Mouse (Mus musculus) lung, postnatal 0 days (tissue): ENCODE data around the gene Ppp2r5e. TPM values are rescaled to one million over a fixed set of nuclear protein-coding genes. Genes with fewer than 3 reads are reported as not detected.

Experiments used
- ATAC-seq: fragments of 200-750 bp; cut with Nextera tagmentation; 2 replicates; pipeline ENCODE4 v1.8.0; 2017; ENCODE audit warnings: moderate library complexity
- DNase-seq: peaks from one replicate; pipeline ENCODE4 v3.0.0-alpha.2; 2016; ENCODE audit warnings: low spot score
- H3K27ac ChIP-seq: fragments of 300-500 bp; sonication (generic); 2 replicates; pipeline ENCODE4 v1.5.1; 2014; ENCODE audit warnings: antibody characterized with exemption, mild to moderate bottlenecking, low read length, mixed read lengths
- H3K27me3 ChIP-seq: fragments of 300-500 bp; sonication (generic); replicated peaks from 2 replicates; pipeline ENCODE4 v1.6.1; 2014; ENCODE audit warnings: low read length, mixed read lengths; ENCODE audit not compliant: insufficient read depth
- H3K36me3 ChIP-seq: fragments of 300-500 bp; sonication (generic); 2 replicates; pipeline ENCODE4 v1.6.1; 2014; ENCODE audit warnings: low read length, mixed read lengths; ENCODE audit not compliant: insufficient read depth
- H3K4me1 ChIP-seq: fragments of 300-500 bp; sonication (generic); 2 replicates; pipeline ENCODE4 v1.6.1; 2014; ENCODE audit warnings: antibody characterized with exemption, low read depth, low read length, mixed read lengths; ENCODE audit not compliant: insufficient read depth
- H3K4me2 ChIP-seq: fragments of 300-500 bp; sonication (generic); replicated peaks from 2 replicates; pipeline ENCODE4 v1.6.1; 2014; ENCODE audit warnings: low read depth, mild to moderate bottlenecking, low read length, moderate library complexity, mixed read lengths
- H3K4me3 ChIP-seq: fragments of 300-500 bp; sonication (generic); 2 replicates; pipeline ENCODE4 v1.5.1; 2014; ENCODE audit warnings: low read depth, low read length
- H3K9ac ChIP-seq: fragments of 300-500 bp; sonication (generic); replicated peaks from 2 replicates; pipeline ENCODE4 v1.6.1; 2014; ENCODE audit warnings: low read depth, mild to moderate bottlenecking
- H3K9me3 ChIP-seq: fragments of 300-500 bp; sonication (generic); 2 replicates; pipeline ENCODE4 v1.6.1; 2016; ENCODE audit warnings: low read length, mixed read lengths
- CTCF ChIP-seq: IDR thresholded peaks from 2 replicates; pipeline ENCODE4 v1.5.1; 2016; ENCODE audit warnings: antibody characterized with exemption, mild to moderate bottlenecking
- EP300 ChIP-seq: IDR thresholded peaks from 2 replicates; pipeline ENCODE4 v1.6.1; 2016; ENCODE audit warnings: antibody characterized with exemption, mild to moderate bottlenecking, control low read depth
- WGBS: fragments of 180-500 bp; shearing (Covaris S2); extraction: QIAGEN DNeasy Blood & Tissue Kit; methylation state at CpG from one replicate; pipeline ENCODE4 v1.1.7; 2014; 5-methylcytosine and 5-hydroxymethylcytosine counted together
- polyA plus RNA-seq: library from polyadenylated mRNA; unstranded; fragments of >200 nt; fragmentation: Nextera tagmentation; extraction: Ambion mirVana; gene quantifications from 2 replicates; pipeline ENCODE4 v1.2.1, GENCODE M21; 2015

Gene Ppp2r5e
- polyA plus RNA-seq, 1 experiment from 2014 or later, result 13.3 TPM

DNA sequence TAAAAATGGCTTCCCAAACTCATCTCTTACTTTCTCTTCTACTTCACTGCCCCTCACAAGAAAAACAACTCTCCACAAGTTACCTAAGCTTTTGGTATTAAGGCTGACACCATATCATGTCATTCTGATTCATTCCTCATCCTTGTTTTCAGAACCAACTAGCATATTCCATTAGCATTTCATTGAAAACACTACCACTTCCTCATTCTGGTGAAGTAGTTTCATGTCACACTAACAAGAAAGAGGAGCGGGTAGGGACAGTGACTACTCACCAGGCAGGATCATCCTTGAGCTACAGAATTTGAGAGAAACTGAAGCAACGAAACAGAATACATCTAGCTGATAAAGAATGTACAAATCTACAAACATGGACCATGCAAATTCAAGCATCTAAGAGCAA lies 84.5 kb downstream of the Ppp2r5e start:
- H3K4me1 ChIP-seq, result no peaks in the 10 kb centered on the region
- TF ChIP-seq CTCF, result no peak
- no peak for TF ChIP-seq EP300
- ATAC-seq, result no peak
- H3K36me3 ChIP-seq, result no peaks in the 10 kb centered on the region
- no peak overlapping the region for H3K9ac ChIP-seq
- H3K9me3 ChIP-seq, result no peaks in the 10 kb centered on the region
- no peak overlapping the region for H3K27ac ChIP-seq
- WGBS, result 96% methylated on average over 2 of the region's 2 CpGs
- no peaks in the 10 kb centered on the region for H3K27me3 ChIP-seq
- no peak for DNase-seq
- no peak overlapping the region for H3K4me2 ChIP-seq
- no peak overlapping the region for H3K4me3 ChIP-seq

DNA sequence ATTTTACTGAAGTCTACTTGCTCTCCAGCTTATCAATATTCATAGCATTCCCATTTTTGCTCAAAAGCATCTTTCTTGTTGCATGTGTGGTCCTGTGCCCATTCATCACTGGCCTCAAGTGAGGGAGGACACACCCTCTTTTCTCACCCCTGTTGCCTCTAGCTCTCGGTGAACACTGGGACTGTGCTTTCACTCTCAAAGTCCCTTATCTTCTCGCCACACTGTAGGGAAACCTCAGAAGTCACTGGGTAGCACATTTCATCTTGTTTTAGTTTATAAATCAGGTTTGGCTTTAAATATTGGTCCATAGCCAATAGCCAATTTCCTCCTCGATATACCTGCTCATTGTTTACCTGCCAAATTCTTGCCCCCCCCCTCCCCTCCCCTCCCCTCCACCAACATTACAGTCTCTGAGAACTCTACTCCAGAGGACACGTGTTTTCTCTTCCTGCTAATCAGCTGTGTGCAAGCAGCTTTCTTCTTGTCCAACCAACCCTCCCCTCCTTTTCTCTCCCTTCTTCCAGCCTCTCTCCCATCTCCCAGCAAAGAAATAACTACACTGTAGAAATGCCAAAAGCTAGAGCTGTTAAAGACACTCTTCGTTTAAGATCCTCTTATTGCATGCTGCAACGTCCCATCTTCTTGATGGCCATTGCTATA lies 90.9 kb downstream of the Ppp2r5e start:
- TF ChIP-seq EP300, result no peak
- TF ChIP-seq CTCF, result no peak
- H3K9me3 ChIP-seq, result no peaks in the 10 kb centered on the region
- no peaks in the 10 kb centered on the region for H3K36me3 ChIP-seq
- 53% methylated on average over 6 of the region's 6 CpGs for WGBS
- ATAC-seq (no peak), DNase-seq (no peak)
- H3K4me2 ChIP-seq, result no peak overlapping the region
- H3K27me3 ChIP-seq, result no peaks in the 10 kb centered on the region
- H3K4me3 ChIP-seq, result no peak overlapping the region
- H3K4me1 ChIP-seq, result no peaks in the 10 kb centered on the region
- H3K27ac ChIP-seq, result no peak overlapping the region
- H3K9ac ChIP-seq, result no peak overlapping the region

DNA sequence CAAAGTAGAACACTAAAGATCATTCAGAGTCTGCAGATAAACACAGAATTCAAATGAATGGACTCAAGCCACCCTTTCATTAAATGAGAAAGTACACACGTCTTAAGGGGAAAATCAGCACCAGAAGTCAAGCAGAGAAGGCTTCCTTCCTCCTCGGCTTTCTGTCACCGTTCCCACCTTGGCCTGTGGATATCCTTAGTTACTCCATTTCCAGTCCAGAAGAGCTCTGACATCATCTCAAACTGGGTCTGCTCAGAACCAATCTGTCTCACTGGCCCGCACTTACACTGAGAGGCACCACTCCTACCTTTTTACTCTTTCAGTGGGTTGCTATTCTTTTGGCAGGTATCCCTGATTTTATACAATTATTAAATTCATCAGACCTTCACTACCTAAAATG lies 93.4 kb downstream of the Ppp2r5e start:
- H3K4me3 ChIP-seq, result no peak overlapping the region
- no peak for ATAC-seq
- 64% methylated on average over 4 of the region's 4 CpGs for WGBS

DNA sequence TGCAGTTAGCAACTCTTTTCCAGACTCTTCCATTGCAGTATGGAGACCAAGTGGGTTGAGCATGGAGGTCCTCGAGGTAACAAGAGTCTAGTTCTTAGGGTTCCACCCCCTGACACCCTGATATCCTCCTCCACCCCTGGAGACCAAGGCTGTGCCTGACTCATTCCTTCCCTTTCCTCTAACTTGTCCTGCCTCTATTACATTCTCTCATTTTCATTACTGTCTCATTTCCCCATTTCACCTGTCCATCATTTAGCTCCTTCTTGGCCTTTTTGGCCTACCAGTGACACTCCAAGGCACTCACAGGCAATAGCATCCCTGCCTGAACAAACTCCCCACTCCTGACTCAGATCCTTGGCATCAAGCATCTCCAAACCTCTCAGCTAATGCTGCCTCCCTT lies 98.3 kb downstream of the Ppp2r5e start:
- TF ChIP-seq EP300 (no peak), CTCF (no peak)
- no peak for ATAC-seq
- H3K9me3 ChIP-seq, result no peaks in the 10 kb centered on the region
- no peak overlapping the region for H3K27ac ChIP-seq
- no peak overlapping the region for H3K4me3 ChIP-seq
- no peaks in the 10 kb centered on the region for H3K4me1 ChIP-seq
- H3K36me3 ChIP-seq, result no peaks in the 10 kb centered on the region
- H3K9ac ChIP-seq, result no peak overlapping the region
- H3K27me3 ChIP-seq, result no peaks in the 10 kb centered on the region
- no peak for DNase-seq
- 82% methylated on average over 1 of the region's 1 CpGs for WGBS
- H3K4me2 ChIP-seq, result no peak overlapping the region

More for the DNA sequence above, 93.4 kb downstream of the Ppp2r5e start:
- Histone ChIP-seq H3K27me3 (no peaks in the 10 kb centered on the region), H3K27ac (no peak overlapping the region), H3K9ac (no peak overlapping the region), H3K4me1 (no peaks in the 10 kb centered on the region), H3K9me3 (no peaks in the 10 kb centered on the region), H3K4me2 (no peak overlapping the region), H3K36me3 (no peaks in the 10 kb centered on the region)
- no peak for TF ChIP-seq CTCF
- DNase-seq, result no peak

DNA sequence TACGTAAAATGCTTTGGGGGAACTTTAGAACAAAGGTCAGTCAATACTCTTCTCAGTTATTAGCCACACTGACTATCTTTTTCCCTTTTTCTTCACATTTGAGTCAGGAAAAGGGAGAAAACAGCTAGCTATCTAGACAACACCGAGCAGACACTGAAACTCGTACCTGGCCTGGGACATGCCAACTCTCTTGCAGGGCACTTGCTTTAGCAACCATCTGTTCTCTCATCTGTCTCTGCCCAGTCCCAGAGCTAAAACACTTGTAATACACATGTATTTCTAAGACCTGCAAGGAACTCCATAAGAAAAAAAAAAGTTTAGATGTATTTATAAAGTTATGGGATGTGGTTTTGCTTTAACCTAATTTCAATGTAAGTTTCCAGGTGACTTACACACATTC lies 100.4 kb downstream of the Ppp2r5e start:
- no peak overlapping the region for H3K4me2 ChIP-seq
- no peak overlapping the region for H3K4me3 ChIP-seq
- H3K36me3 ChIP-seq, result no peaks in the 10 kb centered on the region
- no peaks in the 10 kb centered on the region for H3K9me3 ChIP-seq
- no peak for DNase-seq
- no peaks in the 10 kb centered on the region for H3K27me3 ChIP-seq
- H3K4me1 ChIP-seq, result no peaks in the 10 kb centered on the region
- 89% methylated on average over 3 of the region's 3 CpGs for WGBS
- no peak overlapping the region for H3K9ac ChIP-seq
- H3K27ac ChIP-seq, result no peak overlapping the region
- ATAC-seq, result no peak
- TF ChIP-seq EP300, result no peak
- TF ChIP-seq CTCF, result no peak

DNA sequence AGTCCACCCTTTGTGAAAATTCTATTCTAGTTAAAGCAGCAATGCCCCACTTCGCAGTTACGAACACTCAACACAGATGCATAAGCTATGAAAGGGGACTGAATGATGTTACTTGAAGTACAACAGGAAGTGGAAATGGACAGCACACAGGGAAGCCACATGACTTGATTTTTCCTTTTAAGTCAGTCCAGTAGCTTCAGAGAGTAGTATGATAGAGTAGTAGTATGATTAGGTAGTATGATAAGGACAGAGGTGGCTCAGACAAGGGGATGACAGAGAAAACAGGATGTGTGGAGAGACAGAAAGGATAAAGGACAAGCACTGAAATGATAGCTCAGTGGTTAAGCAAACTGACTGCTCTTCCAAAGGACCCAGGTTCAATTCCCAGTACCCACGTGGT lies 101.4 kb downstream of the Ppp2r5e start:
- Histone ChIP-seq H3K27me3 (no peaks in the 10 kb centered on the region), H3K4me1 (no peaks in the 10 kb centered on the region), H3K36me3 (no peaks in the 10 kb centered on the region), H3K4me2 (no peak overlapping the region), H3K27ac (no peak overlapping the region), H3K4me3 (no peak overlapping the region), H3K9ac (no peak overlapping the region), H3K9me3 (no peaks in the 10 kb centered on the region)
- no peak for ATAC-seq
- no peak for DNase-seq
- 80% methylated on average over 3 of the region's 3 CpGs for WGBS
- no peak for TF ChIP-seq CTCF
- TF ChIP-seq EP300, result no peak
